Mouse (Mus musculus) bone marrow macrophage, adult 2 months (primary cell): ENCODE measurements around the gene Psmd6.

Source experiments
- CTCF ChIP-seq: IDR thresholded peaks from 2 replicates; pipeline ENCODE4 v1.5.1; 2012; ENCODE audit warnings: low read depth, mild to moderate bottlenecking, low read length, moderate library complexity
- POLR2A ChIP-seq: IDR thresholded peaks from 2 replicates; pipeline ENCODE4 v1.6.1; 2012; ENCODE audit warnings: mild to moderate bottlenecking, low read depth, low read length, borderline replicate concordance

- TF ChIP-seq CTCF, result no peak
- no peak for TF ChIP-seq POLR2A
These were observed 19.5 kb downstream of the Psmd6 start for GRCm38 (mm10) chr14:14101296-14101695.
